Mouse (Mus musculus) liver, embryonic 14.5 days (tissue): ENCODE data around the gene Npas3. TPM values are rescaled to one million over a fixed set of nuclear protein-coding genes. Genes with fewer than 3 reads are reported as not detected.

ENCODE experiments used
- ATAC-seq: fragments of 200-750 bp; cut with Nextera tagmentation; 2 replicates; pipeline ENCODE4 v1.8.0; 2017; ENCODE audit warnings: moderate number of reproducible peaks, mild to moderate bottlenecking, moderate library complexity; ENCODE audit not compliant: insufficient read depth
- DNase-seq, 3 experiments: peaks; one replicate each; pipeline ENCODE4 v3.0.0-alpha.2; 2012 to 2013; ENCODE audit warnings: low read depth in 3 of 3, low spot score in 3 of 3
- H3K27ac ChIP-seq: fragments of 300-500 bp; sonication (generic); 2 replicates; pipeline ENCODE4 v1.5.1; 2014; ENCODE audit warnings: moderate library complexity, mild to moderate bottlenecking, control low read depth, inconsistent platforms
- H3K27me3 ChIP-seq: fragments of 300-500 bp; sonication (generic); 2 replicates; pipeline ENCODE4 v1.6.1; 2014; ENCODE audit warnings: mild to moderate bottlenecking, low read length, moderate library complexity; ENCODE audit not compliant: control insufficient read depth, insufficient read depth
- H3K36me3 ChIP-seq: fragments of 300-500 bp; sonication (generic); replicated peaks from 2 replicates; pipeline ENCODE4 v1.6.1; 2014; ENCODE audit warnings: low read depth; ENCODE audit not compliant: control insufficient read depth, insufficient read depth
- H3K4me1 ChIP-seq, 2 experiments: fragments of 200-500 bp in 1 of 2; fragments of 300-500 bp in 1 of 2; sonication (generic) in 1 of 2; replicated peaks; 2 replicates each; pipeline ENCODE4 v1.6.1; 2012 to 2014; ENCODE audit warnings: antibody characterized with exemption in 1 of 2, inconsistent platforms in 1 of 2, low read length in 1 of 2; ENCODE audit not compliant: control insufficient read depth in 2 of 2, insufficient read depth in 2 of 2
- H3K4me2 ChIP-seq: fragments of 300-500 bp; sonication (generic); 2 replicates; pipeline ENCODE4 v1.6.1; 2014; ENCODE audit warnings: low read depth, mild to moderate bottlenecking, control low read depth, moderate library complexity
- H3K4me3 ChIP-seq, 2 experiments: fragments of 200-500 bp in 1 of 2; fragments of 300-500 bp in 1 of 2; sonication (generic) in 1 of 2; 2 replicates each; pipeline ENCODE4 v1.5.1; 2012 to 2014; ENCODE audit warnings: low read depth in 2 of 2, low read length in 2 of 2, mild to moderate bottlenecking in 2 of 2, control low read depth in 1 of 2, inconsistent platforms in 1 of 2, moderate library complexity in 1 of 2; ENCODE audit not compliant: insufficient read depth in 1 of 2
- H3K9ac ChIP-seq: fragments of 300-500 bp; sonication (generic); replicated peaks from 2 replicates; pipeline ENCODE4 v1.6.1; 2014; ENCODE audit warnings: mild to moderate bottlenecking, control low read depth, moderate library complexity
- H3K9me3 ChIP-seq: fragments of 300-500 bp; sonication (generic); 2 replicates; pipeline ENCODE4 v1.6.1; 2016; ENCODE audit warnings: low read length, mixed read lengths; ENCODE audit not compliant: control insufficient read depth
- CTCF ChIP-seq: IDR thresholded peaks from 2 replicates; pipeline ENCODE4 v1.5.1; 2016; ENCODE audit warnings: antibody characterized with exemption, low read depth, control low read depth
- EP300 ChIP-seq: IDR thresholded peaks from 2 replicates; pipeline ENCODE4 v1.6.1; 2016; ENCODE audit warnings: antibody characterized with exemption, low read depth
- WGBS: fragments of 180-500 bp; shearing (Covaris S2); extraction: QIAGEN DNeasy Blood & Tissue Kit; methylation state at CpG from one replicate; pipeline ENCODE4 v1.1.7; 2014; ENCODE audit not compliant: insufficient replicate concordance; 5-methylcytosine and 5-hydroxymethylcytosine counted together
- polyA plus RNA-seq, 2 experiments: library from polyadenylated mRNA; depleted of rRNA in 1 of 2; stranded (reverse) in 1 of 2; unstranded in 1 of 2; fragments of >200 nt; fragmentation: Nextera tagmentation in 1 of 2; extraction: Ambion mirVana in 1 of 2; gene quantifications; 2 replicates each; pipeline versions ENCODE4 v1.2.1 to v1.2.3; 2012 to 2014

The Npas3 gene
- polyA plus RNA-seq, 2 experiments: 0.08 to 0.09 TPM

DNA sequence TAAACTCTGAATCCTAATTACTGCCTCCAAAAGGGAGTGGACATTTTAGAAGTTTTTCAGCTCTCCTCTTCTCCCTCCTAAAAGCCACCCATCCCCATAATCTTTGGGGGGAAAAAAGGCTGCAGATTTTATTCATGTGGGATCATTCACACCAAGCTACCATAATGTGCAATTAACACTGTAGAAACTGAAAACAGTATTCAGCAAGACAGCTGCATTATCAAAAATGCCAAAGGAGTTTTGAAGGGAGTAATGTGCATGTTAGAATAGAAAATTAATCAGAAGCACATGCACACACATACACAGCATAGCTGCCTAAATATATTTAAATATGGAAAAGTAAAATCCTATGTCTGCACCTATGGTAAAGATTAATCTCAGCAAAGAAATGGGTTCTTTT lies 390.1 kb downstream of the Npas3 start:
- no peak for DNase-seq
- no peaks in the 10 kb centered on the region for H3K36me3 ChIP-seq

DNA sequence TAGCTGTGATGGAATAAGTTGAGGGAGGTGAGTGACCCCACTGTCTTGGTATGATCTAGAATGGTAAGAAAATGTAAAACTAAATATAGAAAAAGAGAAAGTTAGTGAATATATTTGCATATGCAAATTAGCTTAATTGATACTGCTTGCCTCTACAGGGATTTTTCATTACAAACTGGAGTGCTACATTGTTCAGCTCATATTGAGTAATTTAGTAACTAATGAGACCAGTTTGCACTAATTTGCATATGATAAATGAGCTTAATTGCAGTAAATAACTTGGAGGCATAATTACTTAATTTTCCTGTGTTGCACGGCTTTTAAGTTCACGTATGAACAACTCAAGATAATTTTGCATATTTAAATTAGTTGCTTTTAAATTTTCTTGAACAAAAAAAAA lies 398.8 kb downstream of the Npas3 start:
- TF ChIP-seq CTCF: no peak
- ATAC-seq: no peak
- Histone ChIP-seq H3K9me3 (no peaks in the 10 kb centered on the region), H3K4me1 (no peaks in the 10 kb centered on the region), H3K9ac (no peak overlapping the region), H3K4me3 (no peak overlapping the region), H3K27me3 (no peaks in the 10 kb centered on the region), H3K27ac (no peak overlapping the region), H3K4me2 (no peak overlapping the region), H3K36me3 (no peaks in the 10 kb centered on the region)
- WGBS: 54% methylated on average over 2 of the region's 2 CpGs
- no peak for DNase-seq

More for the DNA sequence above, 390.1 kb downstream of the Npas3 start:
- Histone ChIP-seq H3K4me2 (no peak overlapping the region), H3K27ac (no peak overlapping the region), H3K27me3 (no peaks in the 10 kb centered on the region), H3K4me3 (no peak overlapping the region), H3K9ac (no peak overlapping the region), H3K9me3 (no peaks in the 10 kb centered on the region), H3K4me1 (no peaks in the 10 kb centered on the region)
- ATAC-seq: no peak
- TF ChIP-seq EP300 (no peak), CTCF (no peak)

DNA sequence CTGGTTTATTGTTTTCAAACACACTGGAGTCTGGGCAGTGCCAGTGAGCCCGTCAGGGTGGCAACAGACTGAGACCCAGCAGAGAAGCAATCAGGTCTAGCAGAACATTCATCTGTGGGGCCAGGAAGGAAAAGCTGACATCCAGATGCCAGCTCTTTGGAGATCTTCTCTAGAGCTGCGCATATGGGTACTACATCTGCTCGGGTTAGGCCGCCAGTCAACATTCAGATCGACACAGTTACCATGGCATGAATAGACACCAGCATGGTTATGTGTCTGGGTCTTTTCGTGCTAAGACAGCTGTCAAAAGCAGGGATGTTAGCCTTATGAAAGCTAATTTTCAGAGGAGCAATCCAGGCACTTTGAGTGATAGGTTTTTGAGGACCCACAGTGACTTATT lies 407.8 kb downstream of the Npas3 start:
- no peak for DNase-seq
- TF ChIP-seq EP300 (no peak), CTCF (no peak)
- Histone ChIP-seq H3K4me1 (no peaks in the 10 kb centered on the region), H3K27ac (no peak overlapping the region), H3K27me3 (no peaks in the 10 kb centered on the region), H3K9me3 (no peaks in the 10 kb centered on the region), H3K4me2 (no peak overlapping the region), H3K9ac (no peak overlapping the region), H3K4me3 (no peak overlapping the region), H3K36me3 (no peaks in the 10 kb centered on the region)
- WGBS: 67% methylated on average over 6 of the region's 6 CpGs
- ATAC-seq: no peak

DNA sequence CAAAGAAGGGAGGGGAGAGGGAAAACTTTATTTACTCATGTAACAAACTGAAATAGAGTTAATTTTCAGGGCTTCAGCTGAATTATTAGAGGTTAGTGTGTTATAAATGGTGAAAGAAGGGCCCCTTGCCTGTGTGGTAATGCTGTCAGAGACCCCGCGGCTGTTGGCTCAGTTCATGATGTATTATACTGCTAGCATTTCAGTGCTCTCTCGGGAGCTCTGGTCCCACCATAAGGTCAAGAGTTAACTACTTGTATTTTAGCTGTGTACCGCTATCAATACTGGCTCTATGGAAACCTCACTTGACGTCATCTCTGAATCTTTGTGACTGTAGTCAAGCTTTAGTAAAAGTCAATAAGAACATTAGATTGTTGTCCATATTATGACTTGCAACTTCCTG lies 415.6 kb downstream of the Npas3 start:
- Histone ChIP-seq H3K9ac (no peak overlapping the region), H3K36me3 (no peaks in the 10 kb centered on the region), H3K4me3 (no peak overlapping the region), H3K27ac (no peak overlapping the region), H3K4me2 (no peak overlapping the region), H3K27me3 (no peaks in the 10 kb centered on the region), H3K4me1 (no peaks in the 10 kb centered on the region), H3K9me3 (no peaks in the 10 kb centered on the region)
- ATAC-seq (no peak), DNase-seq (no peak)
- TF ChIP-seq EP300 (no peak), CTCF (no peak)
- WGBS: 66% methylated on average over 5 of the region's 5 CpGs

DNA sequence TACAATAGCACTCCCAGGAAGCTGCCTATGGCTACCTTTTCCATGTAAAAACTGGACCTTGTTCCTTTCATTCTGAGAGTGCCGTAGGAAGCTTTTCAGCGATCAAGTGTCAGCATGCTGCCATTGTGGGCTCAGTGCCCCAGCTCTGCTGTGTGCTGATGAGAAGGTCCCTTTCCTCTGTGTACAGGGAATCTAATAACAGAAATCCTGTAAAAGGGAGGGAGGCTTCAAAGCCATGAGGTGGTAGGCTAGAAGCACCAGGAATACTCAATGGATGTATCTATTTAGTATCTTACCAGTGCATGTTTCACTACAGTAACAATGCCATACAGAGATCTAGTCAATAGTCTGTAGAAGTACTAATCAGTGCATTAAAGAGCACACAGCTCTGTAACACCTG lies 423.4 kb downstream of the Npas3 start:
- no peaks in the 10 kb centered on the region for H3K4me1 ChIP-seq
- 80% methylated on average over 2 of the region's 2 CpGs for WGBS
- H3K9me3 ChIP-seq: no peaks in the 10 kb centered on the region
- no peak for ATAC-seq
- no peaks in the 10 kb centered on the region for H3K36me3 ChIP-seq
- no peak overlapping the region for H3K9ac ChIP-seq
- TF ChIP-seq CTCF: no peak
- no peak for TF ChIP-seq EP300
- no peak overlapping the region for H3K27ac ChIP-seq
- H3K4me2 ChIP-seq: no peak overlapping the region
- H3K4me3 ChIP-seq: no peak overlapping the region
- H3K27me3 ChIP-seq: no peaks in the 10 kb centered on the region
- DNase-seq: no peak

DNA sequence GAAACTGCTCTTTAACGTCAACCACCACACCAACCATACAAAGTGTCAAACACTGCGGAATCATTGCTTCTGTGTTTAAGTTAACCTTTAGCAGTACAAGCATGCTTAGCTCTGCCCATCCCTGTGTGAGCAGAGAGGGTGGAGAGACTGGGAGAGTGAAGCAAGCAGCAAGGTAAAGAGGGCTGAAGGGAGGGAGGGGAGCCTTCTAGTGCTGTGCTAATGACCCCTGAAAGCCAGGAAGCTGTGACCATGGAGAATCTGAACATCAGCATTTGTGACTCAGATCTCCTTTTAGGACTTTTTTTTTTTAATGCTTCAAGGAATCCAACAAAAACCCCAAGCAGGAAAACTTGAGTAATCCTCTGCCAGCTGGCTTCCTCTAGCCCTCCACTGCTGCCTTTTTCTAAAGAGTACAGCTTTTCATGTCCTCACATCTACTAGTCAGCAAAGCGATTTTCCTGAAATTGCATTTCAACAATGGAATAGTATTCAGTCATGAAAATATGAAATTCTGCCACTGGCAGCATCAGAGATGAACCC lies 428.7 kb downstream of the Npas3 start:
- H3K9me3 ChIP-seq: no peaks in the 10 kb centered on the region
- H3K4me1 ChIP-seq: no peaks in the 10 kb centered on the region
- no peaks in the 10 kb centered on the region for H3K27me3 ChIP-seq
- DNase-seq (no peak), ATAC-seq (no peak)
- no peak overlapping the region for H3K4me2 ChIP-seq
- no peak overlapping the region for H3K27ac ChIP-seq
- no peak overlapping the region for H3K9ac ChIP-seq
- H3K36me3 ChIP-seq: no peaks in the 10 kb centered on the region
- TF ChIP-seq CTCF (no peak), EP300 (no peak)
- WGBS: 39% methylated on average over 3 of the region's 3 CpGs
- no peak overlapping the region for H3K4me3 ChIP-seq
